In genomic region chr6:128070072-128070872, GRCm38 (mm10) we compare ENCODE assay signal across 12 mouse cellular contexts.
A peak's percentile ranks its signal among the peaks of the same experiment; 100 is the strongest.
DNase-seq lines count a peak whose midpoint lies in the region; ATAC-seq and TF ChIP-seq lines count a peak whose summit lies in the region.
"Had no signal": no experiment of that assay in that cellular context is flagged by ENCODE, and none has a peak within 500 bp of the region (broad histone marks: within the 10 kb centered on the region; RNA-seq: fewer than 3 reads in every experiment).

No protein-coding gene starts in this region.

- TF ChIP-seq EP300 in heart, adult 2 months (IDR thresholded peaks at IDR 0.05; ENCODE audit: insufficient read depth, low read depth, low read length), result no peak
- TF ChIP-seq EP300 in liver, postnatal 0 days (IDR thresholded peaks at IDR 0.05; ENCODE audit: low read depth), result no peak

- no peak for TF ChIP-seq POLR2A in heart, adult 2 months (IDR thresholded peaks at IDR 0.05; ENCODE audit: insufficient read depth, low read depth, low read length)

- H3K27me3 ChIP-seq in heart, embryonic 13.5 days (replicated peaks), result no peaks in the 10 kb centered on the region
- H3K27me3 ChIP-seq in heart, adult 2 months (ENCODE audit: control insufficient read depth, insufficient read depth, low read length), result no peaks in the 10 kb centered on the region
- H3K27me3 ChIP-seq in forebrain, postnatal 0 days (ENCODE audit: insufficient read depth, low read length), result no peaks in the 10 kb centered on the region
- no peaks in the 10 kb centered on the region for H3K27me3 ChIP-seq in midbrain, embryonic 16.5 days (ENCODE audit: control insufficient read depth, insufficient read depth, low read depth, low read length)
- no peaks in the 10 kb centered on the region for H3K27me3 ChIP-seq in liver, postnatal 0 days (ENCODE audit: insufficient read depth, low read length)

- H3K9ac ChIP-seq in heart, embryonic 13.5 days, result peak overlapping the region; percentile 60
- no peak overlapping the region for H3K9ac ChIP-seq in heart, adult 2 months (ENCODE audit: low read depth, low read length)
- H3K9ac ChIP-seq in forebrain, postnatal 0 days, result no peak overlapping the region
- H3K9ac ChIP-seq in midbrain, embryonic 16.5 days (ENCODE audit: low read depth, low read length), result no peak overlapping the region; the same call in 1 of the 2 replicates
- no peak overlapping the region for H3K9ac ChIP-seq in liver, postnatal 0 days (replicated peaks)

- H3K36me3 ChIP-seq in heart, embryonic 13.5 days, result peaks cover 3% of the 10 kb centered on the region; the same call in 1 of the 2 replicates
- H3K36me3 ChIP-seq in heart, adult 2 months (ENCODE audit: control insufficient read depth, insufficient read depth, low read length), result no peaks in the 10 kb centered on the region
- no peaks in the 10 kb centered on the region for H3K36me3 ChIP-seq in forebrain, postnatal 0 days (ENCODE audit: insufficient read depth)
- no peaks in the 10 kb centered on the region for H3K36me3 ChIP-seq in midbrain, embryonic 16.5 days (ENCODE audit: control insufficient read depth, insufficient read depth, low read length)
- no peaks in the 10 kb centered on the region for H3K36me3 ChIP-seq in liver, postnatal 0 days (replicated peaks; ENCODE audit: insufficient read depth, low read length)

- no peak overlapping the region for H3K4me2 ChIP-seq in heart, embryonic 13.5 days
- no peak overlapping the region for H3K4me2 ChIP-seq in forebrain, postnatal 0 days (ENCODE audit: low read depth)
- H3K4me2 ChIP-seq in midbrain, embryonic 16.5 days (ENCODE audit: low read length), result no peak overlapping the region
- H3K4me2 ChIP-seq in liver, postnatal 0 days (ENCODE audit: low read depth, low read length), result no peak overlapping the region

- H3K4me1 ChIP-seq in heart, embryonic 13.5 days, result peaks cover 78% of the 10 kb centered on the region
- H3K4me1 ChIP-seq in heart, adult 2 months (ENCODE audit: control insufficient read depth, insufficient read depth, low read length), result peaks cover 23% of the 10 kb centered on the region
- peaks cover 6% of the 10 kb centered on the region; the same call in 1 of the 2 replicates for H3K4me1 ChIP-seq in forebrain, postnatal 0 days (ENCODE audit: insufficient read depth)
- H3K4me1 ChIP-seq in midbrain, embryonic 16.5 days (ENCODE audit: control insufficient read depth, insufficient read depth, low read length), result peaks cover 22% of the 10 kb centered on the region
- H3K4me1 ChIP-seq in liver, postnatal 0 days (ENCODE audit: insufficient read depth), result peaks cover 6% of the 10 kb centered on the region

- DNase-seq in heart, adult 2 months, result no peak
- peak; percentile 81 to 82 for DNase-seq in cerebellum, postnatal 10 days
- no peak for DNase-seq in forebrain, postnatal 0 days
- DNase-seq in liver, postnatal 0 days, result no peak
- DNase-seq in layer of hippocampus, postnatal 36 days, result no peak
- no peak for DNase-seq in urinary bladder, postnatal 10 days (ENCODE audit: low spot score)
- DNase-seq: lung, postnatal 14 days had no signal

- intact Hi-C loops in heart, adult 2 months (cut with DNase I), result no loop called here

- H3K79me2 ChIP-seq in heart, adult 2 months (replicated peaks; ENCODE audit: control insufficient read depth, insufficient read depth, low read length), result no peaks in the 10 kb centered on the region

- peak overlapping the region; percentile 81 for H3K27ac ChIP-seq in heart, embryonic 13.5 days (replicated peaks)
- no peak overlapping the region for H3K27ac ChIP-seq in heart, adult 2 months
- peak overlapping the region; percentile 87 for H3K27ac ChIP-seq in forebrain, postnatal 0 days (ENCODE audit: low read depth, low read length)
- peak overlapping the region; percentile 51 for H3K27ac ChIP-seq in midbrain, embryonic 16.5 days (ENCODE audit: low read length)
- no peak overlapping the region for H3K27ac ChIP-seq in liver, postnatal 0 days (ENCODE audit: low read depth)
- H3K27ac ChIP-seq: kidney, postnatal 0 days had no signal

- 72% methylated on average over 19 of the region's 19 CpGs for WGBS in heart, embryonic 13.5 days
- WGBS in heart, adult 2 months, result 85% methylated on average over 19 of the region's 19 CpGs
- 38% methylated on average over 19 of the region's 19 CpGs for WGBS in forebrain, postnatal 0 days
- WGBS in midbrain, embryonic 16.5 days, result 58% methylated on average over 19 of the region's 19 CpGs
- 87% methylated on average over 19 of the region's 19 CpGs for whole genome bisulfite sequencing in liver, postnatal 0 days (ENCODE audit: insufficient replicate concordance)

- H3K4me3 ChIP-seq in heart, embryonic 13.5 days, result no peak overlapping the region
- H3K4me3 ChIP-seq in heart, adult 2 months, result no peak overlapping the region
- H3K4me3 ChIP-seq in forebrain, postnatal 0 days (ENCODE audit: low read depth, low read length), result no peak overlapping the region
- no peak overlapping the region for H3K4me3 ChIP-seq in midbrain, embryonic 16.5 days (ENCODE audit: low read depth, low read length)
- H3K4me3 ChIP-seq in liver, postnatal 0 days (ENCODE audit: low read depth, low read length), result no peak overlapping the region
- H3K4me3 ChIP-seq: erythroblast, embryonic 14.5 days had no signal

- no peak for TF ChIP-seq CTCF in heart, adult 2 months (IDR thresholded peaks at IDR 0.05)
- TF ChIP-seq CTCF in forebrain, postnatal 0 days (IDR thresholded peaks at IDR 0.05; ENCODE audit: low read depth), result no peak
- TF ChIP-seq CTCF in liver, postnatal 0 days (IDR thresholded peaks at IDR 0.05; ENCODE audit: low read depth), result no peak

- H3K9me3 ChIP-seq in heart, embryonic 13.5 days, result no peaks in the 10 kb centered on the region
- H3K9me3 ChIP-seq in forebrain, postnatal 0 days (ENCODE audit: low read length), result no peaks in the 10 kb centered on the region
- H3K9me3 ChIP-seq in midbrain, embryonic 16.5 days (replicated peaks; ENCODE audit: control insufficient read depth, low read length, poor library complexity, severe bottlenecking), result no peaks in the 10 kb centered on the region
- H3K9me3 ChIP-seq in liver, postnatal 0 days (ENCODE audit: low read length), result no peaks in the 10 kb centered on the region

- no peak for ATAC-seq in heart, embryonic 13.5 days (ENCODE audit: extremely low read depth, insufficient number of reproducible peaks, low FRiP score, low TSS enrichment)
- peak; percentile 19 for ATAC-seq in forebrain, postnatal 0 days
- peak; percentile 44 for ATAC-seq in midbrain, embryonic 16.5 days
- ATAC-seq in liver, postnatal 0 days, result no peak
- ATAC-seq: CD4-positive, CD25-positive, alpha-beta regulatory T cell, adult 4 months had no signal

Comparison
In these comparisons a context has a peak if more than half of its experiments do, and no peak if none do; other contexts are left out.
1. H3K27ac ChIP-seq: peak in heart, embryonic 13.5 days (single experiment), forebrain, postnatal 0 days (single experiment) and midbrain, embryonic 16.5 days (single experiment); none in heart, adult 2 months (single experiment) and liver, postnatal 0 days (single experiment).
2. ATAC-seq: peak in forebrain, postnatal 0 days (single experiment) and midbrain, embryonic 16.5 days (single experiment); none in heart, embryonic 13.5 days (single experiment) and liver, postnatal 0 days (single experiment).
3. DNase-seq: peak in cerebellum, postnatal 10 days (2 of 2); none in heart, adult 2 months (0 of 2), forebrain, postnatal 0 days (single experiment), liver, postnatal 0 days (single experiment), layer of hippocampus, postnatal 36 days (0 of 2) and urinary bladder, postnatal 10 days (single experiment).